Mouse (Mus musculus): Measurements from ENCODE around the gene Ccdc87. TPM values are rescaled to one million over a fixed set of nuclear protein-coding genes. Genes with fewer than 3 reads are reported as not detected.

The Ccdc87 gene
- polyA plus RNA-seq, 1 experiment from 2014 or later = not detected

DNA sequence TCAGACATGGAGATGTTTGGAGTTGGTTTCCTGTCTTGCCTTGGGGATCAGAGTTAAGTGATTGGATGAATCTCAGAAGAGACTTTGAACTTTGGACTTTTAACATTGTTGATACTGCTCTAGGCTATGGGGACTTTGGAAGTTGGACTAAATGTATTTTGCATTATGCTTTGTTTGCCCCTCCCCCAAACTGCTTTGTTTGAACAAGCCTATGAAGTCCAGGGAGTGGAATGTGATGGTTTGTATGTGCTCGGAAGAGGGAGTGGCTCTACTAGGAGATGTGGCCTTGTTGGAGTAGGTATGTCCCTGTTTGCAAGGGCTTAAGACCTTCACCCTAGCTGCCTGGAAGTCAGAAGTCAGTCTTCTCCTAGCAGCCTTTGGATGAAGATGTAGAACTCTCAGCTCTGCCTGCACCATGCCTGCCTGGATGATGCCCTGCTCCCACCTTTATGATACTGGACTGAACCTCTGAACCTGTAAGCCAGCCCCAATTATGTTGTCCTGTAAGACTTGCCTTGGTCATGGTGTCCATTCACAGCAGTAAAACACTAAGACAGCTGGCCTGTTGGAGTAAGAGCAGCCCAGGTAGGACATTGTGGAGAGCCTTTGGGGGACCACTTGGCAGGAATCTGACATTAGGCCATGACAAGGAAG, 21.9 kb upstream of the Ccdc87 start:
- H3K27me3 ChIP-seq (ENCODE audit: control insufficient read depth, insufficient read depth, low read length) = no peaks in the 10 kb centered on the region
- H3K9ac ChIP-seq (ENCODE audit: low read length) = no peak overlapping the region
- no peak for ATAC-seq (ENCODE audit: insufficient number of reproducible peaks, insufficient read depth, low FRiP score, low read depth)
- WGBS = 36% methylated on average over 1 of the region's 1 CpGs
- no peak overlapping the region for H3K27ac ChIP-seq (replicated peaks in 1 of 2; ENCODE audit: control insufficient read depth in 1 of 2, insufficient read depth in 1 of 2, low read depth in 2 of 2, low read length in 2 of 2)
- no peak overlapping the region for H3K4me2 ChIP-seq (ENCODE audit: low read length)
- H3K4me3 ChIP-seq (ENCODE audit: control insufficient read depth in 1 of 2, insufficient read depth in 1 of 2, low read depth in 1 of 2, low read length in 2 of 2) = no peak overlapping the region
- H3K9me3 ChIP-seq (ENCODE audit: control insufficient read depth, low read length) = no peaks in the 10 kb centered on the region
- H3K36me3 ChIP-seq (ENCODE audit: control insufficient read depth, insufficient read depth, low read length) = no peaks in the 10 kb centered on the region
- H3K4me1 ChIP-seq (ENCODE audit: control insufficient read depth in 2 of 2, insufficient read depth in 2 of 2, low read length in 2 of 2) = peaks cover 0 to under 1% of the 10 kb centered on the region in 2 experiments; a peak in 1 of 4 replicates

DNA sequence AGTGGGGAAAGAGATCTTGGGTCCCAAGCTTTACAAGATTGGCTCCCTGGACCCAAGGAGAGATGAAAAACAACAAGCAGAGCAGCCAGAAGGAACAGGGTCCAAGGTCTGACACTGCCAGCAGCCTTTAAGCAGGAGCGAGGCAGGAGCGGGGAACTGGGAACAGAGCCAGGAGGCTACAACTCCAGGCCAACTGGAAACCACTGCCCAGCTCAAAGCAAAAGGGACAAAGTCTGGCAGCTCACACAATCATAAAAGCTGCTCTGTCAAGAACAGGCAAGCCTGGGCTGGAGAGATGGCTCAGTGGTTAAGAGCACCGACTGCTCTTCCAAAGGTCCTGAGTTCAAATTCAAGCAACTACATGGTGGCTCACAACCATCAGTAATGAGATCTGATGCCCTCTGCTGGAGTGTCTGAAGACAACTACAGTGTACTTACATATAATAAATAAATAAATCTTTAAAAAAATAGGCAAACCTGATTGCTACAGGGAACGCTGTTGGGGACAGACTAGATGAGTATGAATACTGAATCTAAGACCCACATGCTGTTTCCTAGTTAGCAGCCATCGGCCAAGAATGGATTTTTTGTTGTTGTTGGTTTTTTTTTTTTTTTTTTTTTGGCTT, 18.4 kb upstream of the Ccdc87 start:
- no peak overlapping the region for H3K9ac ChIP-seq (ENCODE audit: low read length)
- no peak overlapping the region for H3K4me2 ChIP-seq (ENCODE audit: low read length)
- ATAC-seq (ENCODE audit: insufficient number of reproducible peaks, insufficient read depth, low FRiP score, low read depth) = no peak; the same call in 1 of the 2 replicates
- H3K27me3 ChIP-seq (ENCODE audit: control insufficient read depth, insufficient read depth, low read length) = no peaks in the 10 kb centered on the region
- no peak overlapping the region for H3K27ac ChIP-seq (replicated peaks in 1 of 2; ENCODE audit: control insufficient read depth in 1 of 2, insufficient read depth in 1 of 2, low read depth in 2 of 2, low read length in 2 of 2)
- peaks cover 8% of the 10 kb centered on the region for H3K36me3 ChIP-seq (ENCODE audit: control insufficient read depth, insufficient read depth, low read length)
- H3K9me3 ChIP-seq (ENCODE audit: control insufficient read depth, low read length) = no peaks in the 10 kb centered on the region
- no peak overlapping the region for H3K4me3 ChIP-seq (ENCODE audit: control insufficient read depth in 1 of 2, insufficient read depth in 1 of 2, low read depth in 1 of 2, low read length in 2 of 2)
- WGBS = 49% methylated on average over 5 of the region's 5 CpGs
- H3K4me1 ChIP-seq (ENCODE audit: control insufficient read depth in 2 of 2, insufficient read depth in 2 of 2, low read length in 2 of 2) = no peaks in the 10 kb centered on the region

DNA sequence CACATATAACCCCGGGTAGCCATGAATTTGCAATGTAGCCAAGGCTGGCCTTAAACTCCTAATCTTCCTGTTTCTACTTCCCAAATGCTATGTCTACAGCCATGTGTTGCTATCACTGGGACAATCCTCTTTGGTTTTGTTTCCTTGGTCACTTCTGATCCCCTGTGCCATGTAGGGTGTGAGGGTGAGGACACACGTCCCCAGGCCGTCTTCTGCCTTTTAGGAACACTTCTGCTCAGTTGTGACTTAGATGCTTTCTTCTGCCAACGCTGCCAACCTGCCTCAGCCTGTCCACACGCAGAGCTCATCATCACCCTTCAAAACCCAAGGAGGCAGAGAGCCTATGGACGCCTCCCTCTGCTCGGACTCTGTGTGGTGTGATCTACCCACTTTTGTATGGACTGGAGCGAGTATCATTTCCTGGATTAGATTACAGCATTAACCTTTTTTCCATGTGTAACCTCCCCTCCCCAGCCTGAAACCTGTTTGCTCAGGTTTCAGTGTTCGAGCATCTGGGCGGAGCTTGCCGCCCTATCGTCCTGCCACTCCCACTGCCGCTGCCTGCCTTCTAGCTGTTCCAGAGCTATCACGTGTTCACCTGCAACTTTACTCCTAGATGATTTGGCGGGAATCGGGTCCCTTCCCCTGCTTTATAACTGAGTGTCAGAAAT, 10.6 kb upstream of the Ccdc87 start:
- peaks cover 26% of the 10 kb centered on the region for H3K36me3 ChIP-seq (ENCODE audit: control insufficient read depth, insufficient read depth, low read length)
- no peak overlapping the region for H3K9ac ChIP-seq (ENCODE audit: low read length)
- no peak overlapping the region for H3K4me2 ChIP-seq (ENCODE audit: low read length)
- H3K27ac ChIP-seq (replicated peaks in 1 of 2; ENCODE audit: control insufficient read depth in 1 of 2, insufficient read depth in 1 of 2, low read depth in 2 of 2, low read length in 2 of 2) = no peak overlapping the region
- H3K9me3 ChIP-seq (ENCODE audit: control insufficient read depth, low read length) = no peaks in the 10 kb centered on the region
- ATAC-seq (ENCODE audit: insufficient number of reproducible peaks, insufficient read depth, low FRiP score, low read depth) = no peak
- H3K4me1 ChIP-seq (ENCODE audit: control insufficient read depth in 2 of 2, insufficient read depth in 2 of 2, low read length in 2 of 2) = no peaks in the 10 kb centered on the region
- no peaks in the 10 kb centered on the region for H3K27me3 ChIP-seq (ENCODE audit: control insufficient read depth, insufficient read depth, low read length)
- no peak overlapping the region for H3K4me3 ChIP-seq (ENCODE audit: control insufficient read depth in 1 of 2, insufficient read depth in 1 of 2, low read depth in 1 of 2, low read length in 2 of 2)
- WGBS = 57% methylated on average over 16 of the region's 16 CpGs

DNA sequence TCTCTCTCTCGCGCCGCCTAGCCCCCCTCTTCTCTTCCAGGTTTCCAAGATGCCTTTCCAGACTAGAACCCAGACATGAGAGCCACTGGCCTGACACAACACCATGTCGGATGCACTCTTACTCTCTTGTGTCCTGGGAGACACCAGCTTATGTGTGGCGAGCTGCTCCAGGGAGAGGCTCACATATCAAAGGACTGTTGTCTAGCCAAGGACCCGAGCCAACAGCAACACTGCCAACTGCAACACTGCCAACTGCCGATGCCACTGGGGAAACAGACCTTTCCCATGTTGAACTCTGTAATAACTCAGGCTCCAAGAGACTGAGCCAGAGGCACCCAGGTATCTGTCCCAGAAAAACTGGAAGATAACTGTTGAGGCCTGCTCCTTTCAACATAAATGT, 10.0 kb upstream of the Ccdc87 start:
- Histone ChIP-seq H3K4me2 (ENCODE audit: low read length) (no peak overlapping the region), H3K27me3 (ENCODE audit: control insufficient read depth, insufficient read depth, low read length) (no peaks in the 10 kb centered on the region), H3K4me3 (ENCODE audit: control insufficient read depth in 1 of 2, insufficient read depth in 1 of 2, low read depth in 1 of 2, low read length in 2 of 2) (no peak overlapping the region), H3K4me1 (ENCODE audit: control insufficient read depth in 2 of 2, insufficient read depth in 2 of 2, low read length in 2 of 2) (no peaks in the 10 kb centered on the region), H3K27ac (replicated peaks in 1 of 2; ENCODE audit: control insufficient read depth in 1 of 2, insufficient read depth in 1 of 2, low read depth in 2 of 2, low read length in 2 of 2) (no peak overlapping the region), H3K9ac (ENCODE audit: low read length) (no peak overlapping the region), H3K9me3 (ENCODE audit: control insufficient read depth, low read length) (no peaks in the 10 kb centered on the region), H3K36me3 (ENCODE audit: control insufficient read depth, insufficient read depth, low read length) (peaks cover 26% of the 10 kb centered on the region)
- WGBS = 55% methylated on average over 7 of the region's 7 CpGs
- ATAC-seq (ENCODE audit: insufficient number of reproducible peaks, insufficient read depth, low FRiP score, low read depth) = no peak

DNA sequence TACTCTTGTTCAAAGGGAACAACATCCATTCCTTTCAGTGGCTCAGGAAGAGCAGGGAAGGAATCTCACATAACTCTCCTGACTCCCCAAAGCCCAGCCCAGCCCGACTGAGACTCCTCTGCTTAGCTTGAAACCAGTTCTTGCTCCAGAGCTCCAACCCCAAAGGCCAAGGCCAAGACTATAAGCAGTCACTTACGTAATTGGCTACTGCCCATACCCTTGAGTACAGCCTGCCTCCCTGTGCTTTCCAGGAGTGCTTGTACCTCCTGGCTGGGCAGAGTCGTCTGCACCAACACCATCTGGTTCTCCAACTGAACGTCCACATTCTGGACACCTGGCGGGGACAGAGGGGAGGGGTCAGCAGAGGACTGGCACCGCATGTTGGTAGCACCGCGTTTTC, 5.2 kb upstream of the Ccdc87 start:
- 81% methylated on average over 8 of the region's 8 CpGs for WGBS
- ATAC-seq (ENCODE audit: insufficient number of reproducible peaks, insufficient read depth, low FRiP score, low read depth) = no peak
- H3K9me3 ChIP-seq (ENCODE audit: control insufficient read depth, low read length) = no peaks in the 10 kb centered on the region

DNA sequence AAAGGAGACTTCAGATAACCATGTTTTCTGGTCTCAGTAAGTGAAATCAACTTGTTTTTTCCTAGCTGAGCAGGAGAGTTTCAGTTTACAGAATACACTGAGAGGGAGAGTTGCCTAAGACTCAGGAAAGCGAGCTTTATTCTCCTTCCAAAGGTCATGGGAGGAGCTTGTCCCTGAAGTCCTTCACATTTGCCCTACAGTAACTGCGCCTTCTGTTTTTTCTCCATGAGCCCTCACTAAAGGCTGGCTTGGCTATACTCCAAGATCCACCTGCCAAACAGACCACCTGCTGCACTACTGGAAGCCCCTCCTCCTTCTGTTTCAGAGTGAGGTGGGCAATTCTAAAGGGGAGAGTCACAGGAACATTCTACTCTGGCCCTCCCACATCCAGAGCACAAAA, 3.1 kb upstream of the Ccdc87 start:
- WGBS = 80% methylated on average over 2 of the region's 2 CpGs
- ATAC-seq (ENCODE audit: insufficient number of reproducible peaks, insufficient read depth, low FRiP score, low read depth) = no peak
- Histone ChIP-seq H3K36me3 (ENCODE audit: control insufficient read depth, insufficient read depth, low read length) (peaks cover 16% of the 10 kb centered on the region), H3K27ac (replicated peaks in 1 of 2; ENCODE audit: control insufficient read depth in 1 of 2, insufficient read depth in 1 of 2, low read depth in 2 of 2, low read length in 2 of 2) (no peak overlapping the region), H3K4me3 (ENCODE audit: control insufficient read depth in 1 of 2, insufficient read depth in 1 of 2, low read depth in 1 of 2, low read length in 2 of 2) (no peak overlapping the region), H3K4me1 (ENCODE audit: control insufficient read depth in 2 of 2, insufficient read depth in 2 of 2, low read length in 2 of 2) (peaks cover 3 to 11% of the 10 kb centered on the region in 2 experiments; a peak in 3 of 4 replicates), H3K9me3 (ENCODE audit: control insufficient read depth, low read length) (no peaks in the 10 kb centered on the region), H3K9ac (ENCODE audit: low read length) (no peak overlapping the region), H3K4me2 (ENCODE audit: low read length) (no peak overlapping the region), H3K27me3 (ENCODE audit: control insufficient read depth, insufficient read depth, low read length) (peaks cover 11% of the 10 kb centered on the region)

More for the DNA sequence above, 5.2 kb upstream of the Ccdc87 start:
- Histone ChIP-seq H3K36me3 (ENCODE audit: control insufficient read depth, insufficient read depth, low read length) (peaks cover 20% of the 10 kb centered on the region), H3K4me1 (ENCODE audit: control insufficient read depth in 2 of 2, insufficient read depth in 2 of 2, low read length in 2 of 2) (peaks cover 3 to 7% of the 10 kb centered on the region in 2 experiments; a peak in 2 of 4 replicates), H3K4me2 (ENCODE audit: low read length) (no peak overlapping the region), H3K9ac (ENCODE audit: low read length) (no peak overlapping the region), H3K27ac (replicated peaks in 1 of 2; ENCODE audit: control insufficient read depth in 1 of 2, insufficient read depth in 1 of 2, low read depth in 2 of 2, low read length in 2 of 2) (no peak overlapping the region), H3K27me3 (ENCODE audit: control insufficient read depth, insufficient read depth, low read length) (no peaks in the 10 kb centered on the region), H3K4me3 (ENCODE audit: control insufficient read depth in 1 of 2, insufficient read depth in 1 of 2, low read depth in 1 of 2, low read length in 2 of 2) (no peak overlapping the region)

DNA sequence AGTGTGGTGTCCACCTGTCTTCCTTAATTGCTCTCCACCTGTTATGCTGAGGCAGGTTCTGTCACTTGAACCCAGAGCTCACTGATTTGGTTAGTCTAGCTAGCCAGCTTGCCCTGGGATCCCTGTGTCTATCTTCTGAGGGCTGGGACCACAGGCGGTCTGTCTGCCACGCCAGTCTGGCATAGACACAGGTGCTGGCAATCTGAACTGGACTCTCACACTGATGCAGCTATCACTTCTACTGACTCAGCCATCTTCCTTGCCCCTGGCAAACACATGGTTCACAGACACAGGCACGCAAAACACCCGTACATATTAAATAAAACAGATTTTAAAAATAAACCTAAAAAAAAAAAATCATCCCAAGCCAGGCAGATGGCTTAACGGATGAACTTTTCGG, 2.1 kb upstream of the Ccdc87 start:
- Histone ChIP-seq H3K4me2 (ENCODE audit: low read length) (no peak overlapping the region), H3K36me3 (ENCODE audit: control insufficient read depth, insufficient read depth, low read length) (peaks cover 14% of the 10 kb centered on the region), H3K9me3 (ENCODE audit: control insufficient read depth, low read length) (no peaks in the 10 kb centered on the region), H3K9ac (ENCODE audit: low read length) (no peak overlapping the region), H3K27me3 (ENCODE audit: control insufficient read depth, insufficient read depth, low read length) (peaks cover 20% of the 10 kb centered on the region), H3K27ac (replicated peaks in 1 of 2; ENCODE audit: control insufficient read depth in 1 of 2, insufficient read depth in 1 of 2, low read depth in 2 of 2, low read length in 2 of 2) (no peak overlapping the region), H3K4me1 (ENCODE audit: control insufficient read depth in 2 of 2, insufficient read depth in 2 of 2, low read length in 2 of 2) (peaks cover 3 to 11% of the 10 kb centered on the region in 2 experiments; a peak in 3 of 4 replicates), H3K4me3 (ENCODE audit: control insufficient read depth in 1 of 2, insufficient read depth in 1 of 2, low read depth in 1 of 2, low read length in 2 of 2) (no peak overlapping the region)
- 88% methylated on average over 6 of the region's 6 CpGs for WGBS
- ATAC-seq (ENCODE audit: insufficient number of reproducible peaks, insufficient read depth, low FRiP score, low read depth) = no peak

Measured in heart, embryonic 14.5 days (tissue).